Mouse (Mus musculus) liver, embryonic 12.5 days (tissue): ENCODE data around the gene Sash1. TPM values are rescaled to one million over a fixed set of nuclear protein-coding genes. Genes with fewer than 3 reads are reported as not detected.

Experiments used
- ATAC-seq: fragments of 200-750 bp; cut with Nextera tagmentation; 2 replicates; pipeline ENCODE4 v1.8.0; 2017; ENCODE audit warnings: moderate number of reproducible peaks, mild to moderate bottlenecking, moderate library complexity
- H3K27ac ChIP-seq: fragments of 300-500 bp; sonication (generic); 2 replicates; pipeline ENCODE4 v1.5.1; 2016; ENCODE audit warnings: mild to moderate bottlenecking
- H3K27me3 ChIP-seq: fragments of 300-500 bp; sonication (generic); replicated peaks from 2 replicates; pipeline ENCODE4 v1.6.1; 2016; ENCODE audit warnings: mild to moderate bottlenecking, moderate library complexity
- H3K36me3 ChIP-seq: fragments of 300-500 bp; sonication (generic); 2 replicates; pipeline ENCODE4 v1.6.1; 2016; ENCODE audit warnings: mild to moderate bottlenecking, moderate library complexity
- H3K4me1 ChIP-seq: fragments of 300-500 bp; sonication (generic); 2 replicates; pipeline ENCODE4 v1.6.1; 2016
- H3K4me2 ChIP-seq: fragments of 300-500 bp; sonication (generic); 2 replicates; pipeline ENCODE4 v1.6.1; 2016; ENCODE audit warnings: mild to moderate bottlenecking, moderate library complexity
- H3K4me3 ChIP-seq: fragments of 300-500 bp; sonication (generic); 2 replicates; pipeline ENCODE4 v1.5.1; 2016; ENCODE audit warnings: mild to moderate bottlenecking, moderate library complexity
- H3K9ac ChIP-seq: fragments of 300-500 bp; sonication (generic); 2 replicates; pipeline ENCODE4 v1.6.1; 2016; ENCODE audit warnings: mild to moderate bottlenecking, moderate library complexity
- H3K9me3 ChIP-seq: fragments of 300-500 bp; sonication (generic); replicated peaks from 2 replicates; pipeline ENCODE4 v1.6.1; 2016; ENCODE audit warnings: mild to moderate bottlenecking, moderate library complexity
- WGBS: fragments of 180-500 bp; shearing (Covaris S2); methylation state at CpG from one replicate; pipeline ENCODE4 v1.1.7; 2016; ENCODE audit not compliant: insufficient replicate concordance; 5-methylcytosine and 5-hydroxymethylcytosine counted together
- polyA plus RNA-seq: library from polyadenylated mRNA; unstranded; fragments of >200 nt; fragmentation: Nextera tagmentation; extraction: Ambion mirVana; gene quantifications from 2 replicates; pipeline ENCODE4 v1.2.1, GENCODE M21; 2016

The Sash1 gene
- polyA plus RNA-seq, result 1.1 and 1.2 TPM in 2 replicates

- Histone ChIP-seq H3K4me1 (peaks cover 29% of the 10 kb centered on the region), H3K36me3 (no peaks in the 10 kb centered on the region), H3K9me3 (no peaks in the 10 kb centered on the region), H3K27ac (peak within 1 kb of the TSS; percentile 76), H3K9ac (peak within 1 kb of the TSS; percentile 66), H3K4me3 (peak within 1 kb of the TSS; percentile 65), H3K27me3 (peaks cover 31% of the 10 kb centered on the region), H3K4me2 (peak within 1 kb of the TSS; percentile 79)
- under 1% methylated on average over 72 of the region's 80 CpGs for whole genome bisulfite sequencing
- peak; percentile 74 for ATAC-seq
Measured at GRCm38 (mm10) chr10:8885630-8886527, at the start of gene Sash1. Sash1 (minus strand) TSS chr10:8886070.

- no peak overlapping the region for H3K4me2 ChIP-seq
- no peaks in the 10 kb centered on the region for H3K4me1 ChIP-seq
- H3K27ac ChIP-seq, result no peak overlapping the region
- no peaks in the 10 kb centered on the region for H3K9me3 ChIP-seq
- no peaks in the 10 kb centered on the region for H3K27me3 ChIP-seq
- H3K4me3 ChIP-seq, result no peak overlapping the region
- 65% methylated on average over 4 of the region's 4 CpGs for WGBS
- no peak for ATAC-seq
- no peak overlapping the region for H3K9ac ChIP-seq
- H3K36me3 ChIP-seq, result no peaks in the 10 kb centered on the region
Measured at GRCm38 (mm10) chr10:8935601-8936000, 49.7 kb upstream of the Sash1 start.

- no peak overlapping the region for H3K27ac ChIP-seq
- H3K9me3 ChIP-seq, result no peaks in the 10 kb centered on the region
- H3K4me1 ChIP-seq, result no peaks in the 10 kb centered on the region
- no peak overlapping the region for H3K4me3 ChIP-seq
- no peak overlapping the region for H3K9ac ChIP-seq
- no peak overlapping the region for H3K4me2 ChIP-seq
- no peak for ATAC-seq
- no peaks in the 10 kb centered on the region for H3K27me3 ChIP-seq
- no peaks in the 10 kb centered on the region for H3K36me3 ChIP-seq
- WGBS, result 70% methylated on average over 10 of the region's 10 CpGs
Measured at GRCm38 (mm10) chr10:8933451-8934372, 47.8 kb upstream of the Sash1 start.

GRCm38 (mm10) chr10:8931548-8932240 lies 45.8 kb upstream of the Sash1 start:
- Histone ChIP-seq H3K27me3 (no peaks in the 10 kb centered on the region), H3K4me1 (no peaks in the 10 kb centered on the region), H3K9ac (no peak overlapping the region), H3K4me2 (no peak overlapping the region), H3K27ac (no peak overlapping the region), H3K4me3 (no peak overlapping the region), H3K36me3 (no peaks in the 10 kb centered on the region), H3K9me3 (no peaks in the 10 kb centered on the region)
- WGBS, result 73% methylated on average over 8 of the region's 8 CpGs
- ATAC-seq, result no peak

GRCm38 (mm10) chr10:8930672-8931071 lies 44.8 kb upstream of the Sash1 start:
- ATAC-seq, result no peak
- H3K9me3 ChIP-seq, result no peaks in the 10 kb centered on the region
- H3K4me2 ChIP-seq, result no peak overlapping the region
- H3K4me1 ChIP-seq, result 0 out of 2 replicates have a peak, but pooled peaks cover 3% of the 10 kb centered on the region
- no peak overlapping the region for H3K27ac ChIP-seq
- H3K9ac ChIP-seq, result no peak overlapping the region
- no peaks in the 10 kb centered on the region for H3K27me3 ChIP-seq
- no peaks in the 10 kb centered on the region for H3K36me3 ChIP-seq
- H3K4me3 ChIP-seq, result no peak overlapping the region

- H3K27me3 ChIP-seq, result no peaks in the 10 kb centered on the region
- no peak for ATAC-seq
- no peak overlapping the region for H3K27ac ChIP-seq
- no peak overlapping the region for H3K9ac ChIP-seq
- no peaks in the 10 kb centered on the region for H3K9me3 ChIP-seq
- H3K4me2 ChIP-seq, result no peak overlapping the region
- WGBS, result 70% methylated on average over 10 of the region's 10 CpGs
- 0 out of 2 replicates have a peak, but pooled peaks cover 3% of the 10 kb centered on the region for H3K4me1 ChIP-seq
- H3K4me3 ChIP-seq, result no peak overlapping the region
- H3K36me3 ChIP-seq, result no peaks in the 10 kb centered on the region
Measured at GRCm38 (mm10) chr10:8928775-8929647, 43.1 kb upstream of the Sash1 start.

- no peak overlapping the region for H3K4me3 ChIP-seq
Measured at GRCm38 (mm10) chr10:8928261-8928660, 42.4 kb upstream of the Sash1 start.

GRCm38 (mm10) chr10:8926906-8927305 lies 41.0 kb upstream of the Sash1 start:
- Histone ChIP-seq H3K9me3 (no peaks in the 10 kb centered on the region), H3K27me3 (no peaks in the 10 kb centered on the region), H3K36me3 (no peaks in the 10 kb centered on the region), H3K9ac (no peak overlapping the region), H3K4me2 (no peak overlapping the region), H3K4me1 (0 out of 2 replicates have a peak, but pooled peaks cover 3% of the 10 kb centered on the region), H3K4me3 (no peak overlapping the region), H3K27ac (no peak overlapping the region)
- whole genome bisulfite sequencing, result 69% methylated on average over 3 of the region's 3 CpGs
- no peak for ATAC-seq

More at GRCm38 (mm10) chr10:8928261-8928660, 42.4 kb upstream of the Sash1 start:
- no peaks in the 10 kb centered on the region for H3K27me3 ChIP-seq
- no peak for ATAC-seq
- no peak overlapping the region for H3K4me2 ChIP-seq
- no peak overlapping the region for H3K9ac ChIP-seq
- 0 out of 2 replicates have a peak, but pooled peaks cover 3% of the 10 kb centered on the region for H3K4me1 ChIP-seq
- no peaks in the 10 kb centered on the region for H3K36me3 ChIP-seq
- H3K27ac ChIP-seq, result no peak overlapping the region
- no peaks in the 10 kb centered on the region for H3K9me3 ChIP-seq

GRCm38 (mm10) chr10:8926295-8926694 lies 40.4 kb upstream of the Sash1 start:
- no peak overlapping the region for H3K4me2 ChIP-seq
- no peaks in the 10 kb centered on the region for H3K36me3 ChIP-seq
- H3K9ac ChIP-seq, result no peak overlapping the region
- ATAC-seq, result no peak
- H3K4me1 ChIP-seq, result 0 out of 2 replicates have a peak, but pooled peaks cover 3% of the 10 kb centered on the region
- H3K27ac ChIP-seq, result no peak overlapping the region
- WGBS, result 50% methylated on average over 3 of the region's 3 CpGs
- no peaks in the 10 kb centered on the region for H3K9me3 ChIP-seq
- no peaks in the 10 kb centered on the region for H3K27me3 ChIP-seq
- H3K4me3 ChIP-seq, result no peak overlapping the region

- Histone ChIP-seq H3K4me2 (no peak overlapping the region), H3K9ac (no peak overlapping the region), H3K9me3 (no peaks in the 10 kb centered on the region), H3K27me3 (no peaks in the 10 kb centered on the region), H3K36me3 (no peaks in the 10 kb centered on the region), H3K27ac (no peak overlapping the region), H3K4me1 (0 out of 2 replicates have a peak, but pooled peaks cover 3% of the 10 kb centered on the region), H3K4me3 (no peak overlapping the region)
- no peak for ATAC-seq
- 15% methylated on average over 5 of the region's 5 CpGs for WGBS
Measured at GRCm38 (mm10) chr10:8925299-8925698, 39.4 kb upstream of the Sash1 start.
